Mouse (Mus musculus) C2C12 (cell line): ENCODE data around the gene Gm27029. TPM values are rescaled to one million over a fixed set of nuclear protein-coding genes. Genes with fewer than 3 reads are reported as not detected.
A peak's percentile ranks its signal among the peaks of the same experiment; 100 is the strongest.
"Not testable (repeated sequence)": the region's sequence is repeated elsewhere in the genome, so short reads cannot be mapped to it uniquely, and the experiment has no call there.

ENCODE experiments used
- H3K27me3 ChIP-seq: one replicate; pipeline ENCODE4 v1.6.1; 2011; ENCODE audit not compliant: control insufficient read depth, insufficient read depth, insufficient read length
- H3K36me3 ChIP-seq: one replicate; pipeline ENCODE4 v1.6.1; 2011; ENCODE audit not compliant: control insufficient read depth, insufficient read depth
- H3K4me3 ChIP-seq: one replicate; pipeline ENCODE4 v1.5.1; 2011; ENCODE audit warnings: mild to moderate bottlenecking, control low read depth; ENCODE audit not compliant: poor library complexity, insufficient read depth, severe bottlenecking
- H3K79me2 ChIP-seq: one replicate; pipeline ENCODE4 v1.6.1; 2011; ENCODE audit not compliant: control insufficient read depth, insufficient read depth
- H3K79me3 ChIP-seq: one replicate; pipeline ENCODE4 v1.6.1; 2011; ENCODE audit warnings: low read depth, control low read depth
- H3ac ChIP-seq: one replicate; pipeline ENCODE3; 2011; ENCODE audit warnings: low read depth; ENCODE audit not compliant: control insufficient read depth, insufficient read length
- CEBPB ChIP-seq: IDR thresholded peaks from one replicate; pipeline ENCODE4 v1.6.1; 2011; ENCODE audit warnings: low read depth, mild to moderate bottlenecking, control low read depth, moderate library complexity
- CTCF ChIP-seq: IDR thresholded peaks from one replicate; pipeline ENCODE4 v1.5.1; 2011; ENCODE audit not compliant: control insufficient read depth, insufficient read depth, insufficient read length
- FOSL1 ChIP-seq: IDR thresholded peaks from one replicate; pipeline ENCODE4 v1.8.0; 2011; ENCODE audit warnings: mild to moderate bottlenecking, low read length; ENCODE audit not compliant: poor library complexity, insufficient read depth, severe bottlenecking
- MAX ChIP-seq: IDR thresholded peaks from one replicate; pipeline ENCODE4 v1.6.1; 2011; ENCODE audit warnings: mild to moderate bottlenecking, control low read depth
- MYOD1 ChIP-seq: IDR thresholded peaks from one replicate; pipeline ENCODE4 v1.6.1; 2011; ENCODE audit warnings: low read depth; ENCODE audit not compliant: control insufficient read depth, insufficient read length
- MYOG ChIP-seq: IDR thresholded peaks from one replicate; pipeline ENCODE4 v1.6.1; 2011; ENCODE audit not compliant: control insufficient read depth, insufficient read length; ENCODE audit errors: extremely low read depth
- USF1 ChIP-seq: IDR thresholded peaks from one replicate; pipeline ENCODE4 v1.6.1; 2011; ENCODE audit warnings: low read depth, mild to moderate bottlenecking, control low read depth, moderate library complexity
- polyA plus RNA-seq: library from polyadenylated mRNA; unstranded; fragments of >200 nt; fragmentation: generic; extraction: Trizol; gene quantifications from one replicate; pipeline ENCODE4 v1.2.1, GENCODE M21; 2012; ENCODE audit warnings: missing spikeins

Gm27029 gene
- polyA plus RNA-seq, 1 experiment: 5.2 TPM

GRCm38 (mm10) chr11:101450394-101450793 lies 25.8 kb upstream of the Gm27029 start:
- Histone ChIP-seq H3K79me3 (peaks cover 11% of the 10 kb centered on the region), H3K27me3 (no peaks in the 10 kb centered on the region), H3K79me2 (peaks cover 52% of the 10 kb centered on the region), H3ac (no peak overlapping the region), H3K36me3 (peaks cover 11% of the 10 kb centered on the region), H3K4me3 (no peak overlapping the region)
- no peak for TF ChIP-seq FOSL1
- TF ChIP-seq MYOG: no peak
- peak; percentile 15 for TF ChIP-seq CTCF
- no peak for TF ChIP-seq MYOD1
- no peak for TF ChIP-seq MAX

GRCm38 (mm10) chr11:101449596-101449995 lies 25.0 kb upstream of the Gm27029 start:
- Histone ChIP-seq H3K79me3 (peaks cover 17% of the 10 kb centered on the region), H3K79me2 (peaks cover 54% of the 10 kb centered on the region), H3K36me3 (peaks cover 19% of the 10 kb centered on the region)
- H3K27me3 ChIP-seq, H3ac ChIP-seq, H3K4me3 ChIP-seq: not testable (repeated sequence)

- TF ChIP-seq MYOD1 (no peak), USF1 (no peak), CTCF (no peak), FOSL1 (no peak), CEBPB (no peak), MYOG (no peak), MAX (no peak)
- peaks cover 24% of the 10 kb centered on the region for H3K79me3 ChIP-seq
- peak overlapping the region; percentile 44 for H3K4me3 ChIP-seq
Observed at GRCm38 (mm10) chr11:101448899-101449298, 24.3 kb upstream of the Gm27029 start.

GRCm38 (mm10) chr11:101448274-101448746 lies 23.7 kb upstream of the Gm27029 start, which contains the start of gene Ifi35:
Gene Ifi35, plus strand, starts transcription at chr11:101448407.
- Histone ChIP-seq H3K27me3 (no peaks in the 10 kb centered on the region), H3K36me3 (peaks cover 29% of the 10 kb centered on the region), H3K4me3 (peak within 1 kb of the TSS; percentile 44), H3ac (peak within 1 kb of the TSS; percentile 52), H3K79me3 (peaks cover 29% of the 10 kb centered on the region), H3K79me2 (peaks cover 62% of the 10 kb centered on the region)
- no peak for TF ChIP-seq MYOD1
- no peak for TF ChIP-seq CEBPB
- peak; percentile 81 for TF ChIP-seq MAX

More at GRCm38 (mm10) chr11:101448899-101449298, 24.3 kb upstream of the Gm27029 start:
- Histone ChIP-seq H3K79me2 (peaks cover 61% of the 10 kb centered on the region), H3K27me3 (no peaks in the 10 kb centered on the region), H3K36me3 (peaks cover 26% of the 10 kb centered on the region), H3ac (peak overlapping the region; percentile 2)

- Histone ChIP-seq H3K79me3 (peaks cover 30% of the 10 kb centered on the region), H3K36me3 (peaks cover 35% of the 10 kb centered on the region), H3ac (no peak overlapping the region), H3K4me3 (no peak overlapping the region), H3K27me3 (no peaks in the 10 kb centered on the region), H3K79me2 (peaks cover 62% of the 10 kb centered on the region)
- no peak for TF ChIP-seq MYOD1
- no peak for TF ChIP-seq CEBPB
- no peak for TF ChIP-seq MAX
Observed at GRCm38 (mm10) chr11:101447786-101448185, 23.2 kb upstream of the Gm27029 start.

- peaks cover 35% of the 10 kb centered on the region for H3K79me3 ChIP-seq
- peaks cover 37% of the 10 kb centered on the region for H3K36me3 ChIP-seq
- not testable (repeated sequence) for H3K27me3 ChIP-seq, H3K4me3 ChIP-seq, H3ac ChIP-seq
- H3K79me2 ChIP-seq: peaks cover 61% of the 10 kb centered on the region
Observed at GRCm38 (mm10) chr11:101446860-101447259, 22.3 kb upstream of the Gm27029 start.

GRCm38 (mm10) chr11:101446319-101446718 lies 21.7 kb upstream of the Gm27029 start:
- H3K4me3 ChIP-seq: no peak overlapping the region
- H3K79me2 ChIP-seq: peaks cover 55% of the 10 kb centered on the region
- no peaks in the 10 kb centered on the region for H3K27me3 ChIP-seq
- no peak for TF ChIP-seq MYOD1
- TF ChIP-seq CTCF: no peak
- TF ChIP-seq MYOG: no peak
- no peak for TF ChIP-seq FOSL1
- no peak for TF ChIP-seq MAX
- no peak for TF ChIP-seq CEBPB
- TF ChIP-seq USF1: no peak
- H3K79me3 ChIP-seq: peaks cover 35% of the 10 kb centered on the region
- H3ac ChIP-seq: no peak overlapping the region
- H3K36me3 ChIP-seq: peaks cover 37% of the 10 kb centered on the region
